Mouse (Mus musculus) kidney, adult 2 months (tissue): ENCODE data around the gene Myo18b.

Experiments
- CTCF ChIP-seq: fragments of 200-500 bp; conservative IDR thresholded peaks from 2 replicates; pipeline ENCODE4 v1.5.1; 2011; ENCODE audit warnings: low read depth, mild to moderate bottlenecking, control low read depth, low read length, moderate library complexity, mixed read lengths; ENCODE audit not compliant: insufficient read depth, insufficient read length
- POLR2A ChIP-seq: fragments of 200-500 bp; IDR thresholded peaks from one replicate; pipeline ENCODE4 v1.6.1; 2011; ENCODE audit warnings: low read depth, low read length, control low read depth

GRCm38 (mm10) chr5:112936632-112937031, 40.5 kb upstream of the Myo18b start:
- TF ChIP-seq CTCF (no peak), POLR2A (no peak)
